Mouse (Mus musculus) MEL-GATA-1-ER (cell line): ENCODE data around the gene Prr3.
"Not testable (repeated sequence)": the region's sequence is repeated elsewhere in the genome, so short reads cannot be mapped to it uniquely, and the experiment has no call there.

Source experiments
- DNase-seq: peaks from one replicate; pipeline ENCODE4 v3.0.0-alpha.2; 2012; ENCODE audit warnings: low read depth; ENCODE audit errors: extremely low read depth

Prr3 gene

GRCm38 (mm10) chr17:35979401-35980362 is at the start of gene Prr3, which contains the start of gene Gnl1:
TSS of gene Prr3 (minus strand) at chr17:35980236.
TSS of gene Gnl1 (plus strand) at chr17:35979851.
- peak; percentile 88 for DNase-seq

- DNase-seq, result no peak
Observed at GRCm38 (mm10) chr17:36028879-36029619, 49.0 kb upstream of the Prr3 start.

GRCm38 (mm10) chr17:36027663-36028062 is 47.6 kb upstream of the Prr3 start:
- no peak for DNase-seq

GRCm38 (mm10) chr17:36025901-36026300 is 45.9 kb upstream of the Prr3 start:
- DNase-seq, result no peak

GRCm38 (mm10) chr17:36025197-36025596 is 45.2 kb upstream of the Prr3 start:
- DNase-seq, result no peak

GRCm38 (mm10) chr17:36023710-36024654 is 43.9 kb upstream of the Prr3 start:
- DNase-seq, result peak; percentile 69

- DNase-seq, result no peak
Observed at GRCm38 (mm10) chr17:36022922-36023321, 42.9 kb upstream of the Prr3 start.

- DNase-seq, result no peak
Observed at GRCm38 (mm10) chr17:36022098-36022497, 42.1 kb upstream of the Prr3 start.

- no peak for DNase-seq
Observed at GRCm38 (mm10) chr17:36021309-36021708, 41.3 kb upstream of the Prr3 start.

- peak; percentile 97 for DNase-seq
Observed at GRCm38 (mm10) chr17:36020191-36021073, 40.4 kb upstream of the Prr3 start, which contains the start of gene H2-T24. TSS of gene H2-T24 (minus strand) at chr17:36020560.

- DNase-seq, result no peak
Observed at GRCm38 (mm10) chr17:36019519-36019918, 39.5 kb upstream of the Prr3 start.

- DNase-seq, result no peak
Observed at GRCm38 (mm10) chr17:36018979-36019378, 38.9 kb upstream of the Prr3 start.

- no peak for DNase-seq
Observed at GRCm38 (mm10) chr17:36017046-36017445, 37.0 kb upstream of the Prr3 start.

- DNase-seq, result no peak
Observed at GRCm38 (mm10) chr17:36014977-36015376, 34.9 kb upstream of the Prr3 start.

GRCm38 (mm10) chr17:36004409-36004808 is 24.4 kb upstream of the Prr3 start:
- DNase-seq, result not testable (repeated sequence)

GRCm38 (mm10) chr17:36003331-36003730 is 23.3 kb upstream of the Prr3 start:
- DNase-seq, result no peak

GRCm38 (mm10) chr17:36001966-36002365 is 21.9 kb upstream of the Prr3 start:
- DNase-seq, result peak; percentile 98

GRCm38 (mm10) chr17:36001121-36001897 is 21.3 kb upstream of the Prr3 start:
- no peak for DNase-seq

- no peak for DNase-seq
Observed at GRCm38 (mm10) chr17:36000349-36000748, 20.3 kb upstream of the Prr3 start.
